Mouse (Mus musculus): ENCODE data around the gene Smarca4.
A peak's percentile ranks its signal among the peaks of the same experiment; 100 is the strongest.
"Not testable (repeated sequence)": the region's sequence is repeated elsewhere in the genome, so short reads cannot be mapped to it uniquely, and the experiment has no call there.

Gene Smarca4

GRCm38 (mm10) chr9:21653253-21653652 is 37.3 kb downstream of the Smarca4 start:
- no peak for DNase-seq (ENCODE audit: extremely low spot score)

- no peak for DNase-seq (ENCODE audit: extremely low spot score)
Observed at GRCm38 (mm10) chr9:21662034-21662433, 46.1 kb downstream of the Smarca4 start.

- no peak for DNase-seq (ENCODE audit: extremely low spot score)
Observed at GRCm38 (mm10) chr9:21668946-21669345, 53.0 kb downstream of the Smarca4 start.

GRCm38 (mm10) chr9:21670354-21670753 is 54.4 kb downstream of the Smarca4 start:
- DNase-seq (ENCODE audit: extremely low spot score) = no peak

- no peak for DNase-seq (ENCODE audit: extremely low spot score)
Observed at GRCm38 (mm10) chr9:21671753-21672152, 55.8 kb downstream of the Smarca4 start.

GRCm38 (mm10) chr9:21677706-21678105 is 61.7 kb downstream of the Smarca4 start:
- DNase-seq (ENCODE audit: extremely low spot score) = no peak

GRCm38 (mm10) chr9:21680448-21680847 is 64.5 kb downstream of the Smarca4 start:
- no peak for DNase-seq (ENCODE audit: extremely low spot score)

- no peak for DNase-seq (ENCODE audit: extremely low spot score)
Observed at GRCm38 (mm10) chr9:21682827-21683226, 66.9 kb downstream of the Smarca4 start.

- no peak for DNase-seq (ENCODE audit: extremely low spot score)
Observed at GRCm38 (mm10) chr9:21683897-21684296, 67.9 kb downstream of the Smarca4 start.

GRCm38 (mm10) chr9:21688554-21688953 is 72.6 kb downstream of the Smarca4 start:
- DNase-seq (ENCODE audit: extremely low spot score) = no peak

- DNase-seq (ENCODE audit: extremely low spot score) = no peak
Observed at GRCm38 (mm10) chr9:21690031-21690430, 74.1 kb downstream of the Smarca4 start.

GRCm38 (mm10) chr9:21691862-21692261 is 75.9 kb downstream of the Smarca4 start:
- DNase-seq (ENCODE audit: extremely low spot score) = peak; percentile 24

GRCm38 (mm10) chr9:21692491-21692890 is 76.5 kb downstream of the Smarca4 start:
- DNase-seq (ENCODE audit: extremely low spot score) = no peak

- DNase-seq (ENCODE audit: extremely low spot score) = no peak
Observed at GRCm38 (mm10) chr9:21694071-21694470, 78.1 kb downstream of the Smarca4 start.

GRCm38 (mm10) chr9:21695229-21695792 is 79.3 kb downstream of the Smarca4 start:
- no peak for DNase-seq (ENCODE audit: extremely low spot score)

- no peak for DNase-seq (ENCODE audit: extremely low spot score)
Observed at GRCm38 (mm10) chr9:21697121-21697520, 81.2 kb downstream of the Smarca4 start.

- not testable (repeated sequence) for DNase-seq (ENCODE audit: extremely low spot score)
Observed at GRCm38 (mm10) chr9:21699280-21699679, 83.3 kb downstream of the Smarca4 start.

- no peak for DNase-seq (ENCODE audit: extremely low spot score)
Observed at GRCm38 (mm10) chr9:21701091-21701490, 85.1 kb downstream of the Smarca4 start.

- no peak for DNase-seq (ENCODE audit: extremely low spot score)
Observed at GRCm38 (mm10) chr9:21703494-21703893, 87.5 kb downstream of the Smarca4 start.

GRCm38 (mm10) chr9:21706085-21706484 is 90.1 kb downstream of the Smarca4 start:
- no peak for DNase-seq (ENCODE audit: extremely low spot score)

GRCm38 (mm10) chr9:21706586-21707265 is 90.8 kb downstream of the Smarca4 start:
- no peak for DNase-seq (ENCODE audit: extremely low spot score)

GRCm38 (mm10) chr9:21709340-21709739 is 93.4 kb downstream of the Smarca4 start:
- no peak for DNase-seq (ENCODE audit: extremely low spot score)

GRCm38 (mm10) chr9:21715298-21715697 is 99.3 kb downstream of the Smarca4 start:
- no peak for DNase-seq (ENCODE audit: extremely low spot score)

GRCm38 (mm10) chr9:21717015-21717414 is 101.0 kb downstream of the Smarca4 start:
- no peak for DNase-seq (ENCODE audit: extremely low spot score)

All from embryo, embryonic 9.5 days (tissue).